In the genomic region with DNA sequence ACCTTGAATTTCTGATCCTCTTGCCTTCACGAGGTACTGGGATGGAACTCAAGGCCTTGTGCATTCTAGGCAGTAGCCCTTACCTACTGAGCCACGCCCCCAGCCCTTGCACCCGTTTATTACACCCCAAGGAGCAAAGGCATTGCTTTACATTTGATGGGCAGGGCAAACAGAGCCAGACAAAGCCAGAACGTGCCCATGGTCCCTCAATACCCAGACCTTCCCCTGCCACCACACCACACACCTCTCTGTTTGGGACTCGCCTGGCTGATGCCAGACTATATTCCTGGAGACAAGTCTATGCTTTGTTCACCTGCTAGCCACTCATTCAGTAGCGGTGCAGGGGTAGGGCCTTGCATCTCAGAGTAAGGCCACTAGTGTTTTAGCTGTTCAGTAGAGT, we compare ENCODE assay signal across 9 mouse cellular contexts. TPM values are rescaled to one million over a fixed set of nuclear protein-coding genes. Genes with fewer than 3 reads are reported as not detected.
DNase-seq lines count a peak whose midpoint lies in the region; ATAC-seq lines count a peak whose summit lies in the region.
"Had no signal": no experiment of that assay in that cellular context is flagged by ENCODE, and none has a peak within 500 bp of the region (broad histone marks: within the 10 kb centered on the region; RNA-seq: fewer than 3 reads in every experiment).

No protein-coding gene starts in this region.

- ATAC-seq in heart, embryonic 14.5 days (ENCODE audit: insufficient number of reproducible peaks, insufficient read depth, low FRiP score, low read depth), result no peak
- ATAC-seq in embryonic facial prominence, embryonic 13.5 days (ENCODE audit: insufficient number of reproducible peaks, insufficient read depth, low FRiP score, low TSS enrichment, low read depth), result no peak
- no peak for ATAC-seq in hindbrain, embryonic 15.5 days (ENCODE audit: low FRiP score, low read depth)
- ATAC-seq in midbrain, embryonic 14.5 days (ENCODE audit: low FRiP score, low TSS enrichment), result no peak

- 55% methylated on average over 6 of the region's 6 CpGs for WGBS in heart, embryonic 14.5 days
- WGBS in embryonic facial prominence, embryonic 13.5 days, result 48% methylated on average over 6 of the region's 6 CpGs
- 47% methylated on average over 6 of the region's 6 CpGs for WGBS in hindbrain, embryonic 15.5 days
- 51% methylated on average over 6 of the region's 6 CpGs for WGBS in midbrain, embryonic 14.5 days

- DNase-seq in heart, adult 8-10 months (ENCODE audit: low spot score), result no peak
- DNase-seq in midbrain, embryonic 14.5 days, result no peak
- no peak for DNase-seq in spleen, postnatal 36 days (ENCODE audit: low spot score in 2 of 2)
- DNase-seq in testis, postnatal 14 days (ENCODE audit: low spot score), result no peak
- no peak for DNase-seq in thymus, postnatal 36 days
- DNase-seq: thymus, postnatal 14 days had no signal

- peak overlapping the region; percentile 80 for H3K9ac ChIP-seq in heart, embryonic 14.5 days (ENCODE audit: low read length)
- peak overlapping the region; percentile 71 for H3K9ac ChIP-seq in embryonic facial prominence, embryonic 13.5 days
- 0 out of 2 replicates have a peak overlapping the region, but pooled peaks have one; percentile 64 for H3K9ac ChIP-seq in hindbrain, embryonic 15.5 days
- no peak overlapping the region for H3K9ac ChIP-seq in midbrain, embryonic 14.5 days (replicated peaks; ENCODE audit: low read length)

- H3K9me3 ChIP-seq in heart, embryonic 14.5 days (ENCODE audit: control insufficient read depth, low read length), result no peaks in the 10 kb centered on the region
- H3K9me3 ChIP-seq in embryonic facial prominence, embryonic 13.5 days, result no peaks in the 10 kb centered on the region
- no peaks in the 10 kb centered on the region for H3K9me3 ChIP-seq in hindbrain, embryonic 15.5 days
- no peaks in the 10 kb centered on the region for H3K9me3 ChIP-seq in midbrain, embryonic 14.5 days (ENCODE audit: control insufficient read depth, low read length)

- no peaks in the 10 kb centered on the region for H3K36me3 ChIP-seq in heart, embryonic 14.5 days (ENCODE audit: control insufficient read depth, insufficient read depth, low read length)
- H3K36me3 ChIP-seq in embryonic facial prominence, embryonic 13.5 days, result peaks cover 3% of the 10 kb centered on the region
- no peaks in the 10 kb centered on the region for H3K36me3 ChIP-seq in hindbrain, embryonic 15.5 days
- no peaks in the 10 kb centered on the region for H3K36me3 ChIP-seq in midbrain, embryonic 14.5 days (ENCODE audit: control insufficient read depth, insufficient read depth, low read length)

- H3K4me1 ChIP-seq in heart, embryonic 14.5 days (ENCODE audit: control insufficient read depth in 2 of 2, insufficient read depth in 2 of 2, low read length in 2 of 2), result peaks cover 14 to 25% of the 10 kb centered on the region in 2 experiments
- peaks cover 28% of the 10 kb centered on the region for H3K4me1 ChIP-seq in embryonic facial prominence, embryonic 13.5 days
- peaks cover 21% of the 10 kb centered on the region for H3K4me1 ChIP-seq in hindbrain, embryonic 15.5 days (replicated peaks)
- peaks cover 11% of the 10 kb centered on the region for H3K4me1 ChIP-seq in midbrain, embryonic 14.5 days (ENCODE audit: control insufficient read depth, insufficient read depth, low read length)

- peak overlapping the region; percentile 94 for H3K4me2 ChIP-seq in heart, embryonic 14.5 days (ENCODE audit: low read length)
- H3K4me2 ChIP-seq in embryonic facial prominence, embryonic 13.5 days, result peak overlapping the region; percentile 88
- peak overlapping the region; percentile 91 for H3K4me2 ChIP-seq in hindbrain, embryonic 15.5 days
- peak overlapping the region; percentile 95 for H3K4me2 ChIP-seq in midbrain, embryonic 14.5 days (ENCODE audit: low read length)

- H3K27ac ChIP-seq in heart, embryonic 14.5 days (replicated peaks in 1 of 2; ENCODE audit: control insufficient read depth in 1 of 2, insufficient read depth in 1 of 2, low read depth in 2 of 2, low read length in 2 of 2), result peak overlapping the region; percentile 10 to 92; a peak in 2 of 4 replicates
- peak overlapping the region; percentile 95; the same call in 1 of the 2 replicates for H3K27ac ChIP-seq in embryonic facial prominence, embryonic 13.5 days
- H3K27ac ChIP-seq in hindbrain, embryonic 15.5 days (replicated peaks), result no peak overlapping the region
- no peak overlapping the region for H3K27ac ChIP-seq in midbrain, embryonic 14.5 days (replicated peaks; ENCODE audit: low read depth, low read length)

- no peaks in the 10 kb centered on the region for H3K27me3 ChIP-seq in heart, embryonic 14.5 days (ENCODE audit: control insufficient read depth, insufficient read depth, low read length)
- H3K27me3 ChIP-seq in embryonic facial prominence, embryonic 13.5 days, result peaks cover 11% of the 10 kb centered on the region; the same call in 1 of the 2 replicates
- H3K27me3 ChIP-seq in hindbrain, embryonic 15.5 days, result 0 out of 2 replicates have a peak, but pooled peaks cover 3% of the 10 kb centered on the region
- H3K27me3 ChIP-seq in midbrain, embryonic 14.5 days (ENCODE audit: control insufficient read depth, insufficient read depth, low read length), result peaks cover 4% of the 10 kb centered on the region; the same call in 1 of the 2 replicates

- H3K4me3 ChIP-seq in heart, embryonic 14.5 days (ENCODE audit: control insufficient read depth in 1 of 2, insufficient read depth in 1 of 2, low read depth in 1 of 2, low read length in 2 of 2), result peak overlapping the region in 1 of 2 experiments; percentile 57; a peak in 3 of 4 replicates
- H3K4me3 ChIP-seq in embryonic facial prominence, embryonic 13.5 days, result peak overlapping the region; percentile 53
- H3K4me3 ChIP-seq in hindbrain, embryonic 15.5 days, result peak overlapping the region; percentile 52; the same call in 1 of the 2 replicates
- no peak overlapping the region for H3K4me3 ChIP-seq in midbrain, embryonic 14.5 days (replicated peaks; ENCODE audit: low read depth, low read length)

RNA-seq across cellular contexts. Expression of a gene that starts 17.8 kb away (rescaled TPM):
- 8.8 and 10.2 TPM in 2 replicates for polyA plus RNA-seq in heart, embryonic 14.5 days (2014; fragmentation: Nextera tagmentation; extraction: Ambion mirVana)
- total RNA-seq in heart, adult 8-10 months (2022), result 1 to 10 TPM; 2.5 to 4.0 (median 3.1) TPM
- polyA plus RNA-seq in embryonic facial prominence, embryonic 13.5 days (2015; fragmentation: Nextera tagmentation; extraction: Ambion mirVana), result 11.6 and 13.4 TPM in 2 replicates
- 2.2 and 2.9 TPM in 2 replicates for polyA plus RNA-seq in hindbrain, embryonic 15.5 days (2015; fragmentation: Nextera tagmentation; extraction: Ambion mirVana)
- polyA plus RNA-seq in midbrain, embryonic 14.5 days (2014; fragmentation: Nextera tagmentation; extraction: Ambion mirVana), result 0.69 and 2.0 TPM in 2 replicates

RNA-seq across cellular contexts. Expression of a gene that starts 30.8 kb away (rescaled TPM):
- 47.8 and 48.2 TPM in 2 replicates for polyA plus RNA-seq in heart, embryonic 14.5 days (2014; fragmentation: Nextera tagmentation; extraction: Ambion mirVana)
- 10 to 100 TPM; 31.4 to 49.0 (median 42.7) TPM for total RNA-seq in heart, adult 8-10 months (2022)
- 34.2 and 41.9 TPM in 2 replicates for polyA plus RNA-seq in embryonic facial prominence, embryonic 13.5 days (2015; fragmentation: Nextera tagmentation; extraction: Ambion mirVana)
- 32.4 and 40.9 TPM in 2 replicates for polyA plus RNA-seq in hindbrain, embryonic 15.5 days (2015; fragmentation: Nextera tagmentation; extraction: Ambion mirVana)
- polyA plus RNA-seq in midbrain, embryonic 14.5 days (2014; fragmentation: Nextera tagmentation; extraction: Ambion mirVana), result 27.5 and 32.0 TPM in 2 replicates

Comparison
In these comparisons a context has a peak if more than half of its experiments do, and no peak if none do; other contexts are left out.
1. H3K27ac ChIP-seq: peak in heart, embryonic 14.5 days (2 of 2) and embryonic facial prominence, embryonic 13.5 days (single experiment); none in hindbrain, embryonic 15.5 days (single experiment) and midbrain, embryonic 14.5 days (single experiment).
2. Peak in every context shown above with its lines, with median percentiles within 50 percentile points of each other: H3K4me2 ChIP-seq.